Mouse (Mus musculus) layer of hippocampus, adult 2 months (tissue): ENCODE data around the gene Hmgcs2. TPM values are rescaled to one million over a fixed set of nuclear protein-coding genes. Genes with fewer than 3 reads are reported as not detected.

Experiments
- DNase-seq, 2 experiments: peaks; one replicate each; pipeline ENCODE4 v3.0.0; 2022; ENCODE audit warnings: low spot score in 2 of 2
- H3K27ac ChIP-seq: fragments of 200-600 bp; 2 replicates; pipeline ENCODE4 v1.8.1; 2022
- H3K4me3 ChIP-seq: fragments of 200-600 bp; 2 replicates; pipeline ENCODE4 v1.8.1; 2022; ENCODE audit warnings: mild to moderate bottlenecking
- CTCF ChIP-seq: fragments of 200-600 bp; conservative IDR thresholded peaks from 2 replicates; pipeline ENCODE4 v1.8.1; 2022; ENCODE audit warnings: antibody characterized with exemption, mild to moderate bottlenecking, moderate library complexity
- total RNA-seq, 2 experiments: library from RNA; stranded (reverse); gene quantifications; 2 replicates each; pipeline ENCODE4 v1.2.3; 2021

The Hmgcs2 gene
- total RNA-seq, 2 experiments from 2014 or later, result 8.3 to 10.3 TPM

GRCm38 (mm10) chr3:98334010-98334409 is 53.8 kb downstream of the Hmgcs2 start:
- no peak overlapping the region for H3K27ac ChIP-seq
- DNase-seq, result no peak
- no peak overlapping the region for H3K4me3 ChIP-seq
- no peak for TF ChIP-seq CTCF

- TF ChIP-seq CTCF, result no peak
- Histone ChIP-seq H3K27ac (no peak overlapping the region; the same call in 1 of the 2 replicates), H3K4me3 (no peak overlapping the region)
- no peak for DNase-seq
Measured at GRCm38 (mm10) chr3:98335331-98335730, 55.1 kb downstream of the Hmgcs2 start.

GRCm38 (mm10) chr3:98335886-98336285 is 55.7 kb downstream of the Hmgcs2 start:
- TF ChIP-seq CTCF, result no peak
- Histone ChIP-seq H3K27ac (peak overlapping the region; percentile 87; the same call in 1 of the 2 replicates), H3K4me3 (no peak overlapping the region)
- no peak for DNase-seq

GRCm38 (mm10) chr3:98336661-98337654 is 56.7 kb downstream of the Hmgcs2 start:
- TF ChIP-seq CTCF, result no peak
- DNase-seq, result no peak
- Histone ChIP-seq H3K27ac (peak overlapping the region; percentile 87), H3K4me3 (peak overlapping the region; percentile 56)

GRCm38 (mm10) chr3:98338584-98339041 is 58.4 kb downstream of the Hmgcs2 start:
- DNase-seq, result peak; percentile 33 to 39
- TF ChIP-seq CTCF, result no peak
- Histone ChIP-seq H3K4me3 (peak overlapping the region; percentile 56), H3K27ac (peak overlapping the region; percentile 87)

- no peak for TF ChIP-seq CTCF
- Histone ChIP-seq H3K4me3 (peak overlapping the region; percentile 56), H3K27ac (peak overlapping the region; percentile 87)
- peak; percentile 47 to 55 for DNase-seq
Measured at GRCm38 (mm10) chr3:98339097-98339705, 59.0 kb downstream of the Hmgcs2 start.

- Histone ChIP-seq H3K27ac (peak within 1 kb of the TSS; percentile 87), H3K4me3 (peak within 1 kb of the TSS; percentile 56)
- peak; percentile 51 to 69 for DNase-seq
Measured at GRCm38 (mm10) chr3:98339706-98340109, 59.5 kb downstream of the Hmgcs2 start, which contains the start of gene Phgdh. Gene Phgdh, minus strand, starts transcription at chr3:98339990.

- TF ChIP-seq CTCF, result no peak
- Histone ChIP-seq H3K4me3 (no peak overlapping the region), H3K27ac (no peak overlapping the region)
- DNase-seq, result no peak
Measured at GRCm38 (mm10) chr3:98340818-98341594, 60.8 kb downstream of the Hmgcs2 start.

- Histone ChIP-seq H3K27ac (no peak overlapping the region), H3K4me3 (no peak overlapping the region)
- TF ChIP-seq CTCF, result no peak
- no peak for DNase-seq
Measured at GRCm38 (mm10) chr3:98343235-98343634, 63.0 kb downstream of the Hmgcs2 start.

GRCm38 (mm10) chr3:98348106-98348505 is 67.9 kb downstream of the Hmgcs2 start:
- no peak for TF ChIP-seq CTCF
- DNase-seq, result no peak

GRCm38 (mm10) chr3:98348705-98349104 is 68.5 kb downstream of the Hmgcs2 start:
- no peak for DNase-seq
- no peak overlapping the region for H3K4me3 ChIP-seq
- TF ChIP-seq CTCF, result no peak
- H3K27ac ChIP-seq, result no peak overlapping the region

More at GRCm38 (mm10) chr3:98348106-98348505, 67.9 kb downstream of the Hmgcs2 start:
- Histone ChIP-seq H3K4me3 (no peak overlapping the region), H3K27ac (no peak overlapping the region)

GRCm38 (mm10) chr3:98353892-98354291 is 73.7 kb downstream of the Hmgcs2 start:
- Histone ChIP-seq H3K4me3 (no peak overlapping the region), H3K27ac (no peak overlapping the region)
- peak; percentile 59 to 79 for DNase-seq
- peak; percentile 86 for TF ChIP-seq CTCF
